Mouse (Mus musculus) embryonic facial prominence, embryonic 10.5 days (tissue): Measurements from ENCODE around the gene Txndc11. TPM values are rescaled to one million over a fixed set of nuclear protein-coding genes. Genes with fewer than 3 reads are reported as not detected.
"Not testable (repeated sequence)": the region's sequence is repeated elsewhere in the genome, so short reads cannot be mapped to it uniquely, and the experiment has no call there.

Source experiments
- DNase-seq: peaks from one replicate; pipeline ENCODE4 v3.0.0-alpha.2; 2017; ENCODE audit warnings: low spot score
- H3K27ac ChIP-seq: fragments of 300-500 bp; sonication (generic); replicated peaks from 2 replicates; pipeline ENCODE4 v1.5.1; 2016; ENCODE audit warnings: mild to moderate bottlenecking
- H3K27me3 ChIP-seq: fragments of 300-500 bp; sonication (generic); replicated peaks from 2 replicates; pipeline ENCODE4 v1.6.1; 2016; ENCODE audit warnings: low read depth, mild to moderate bottlenecking; ENCODE audit not compliant: poor library complexity, severe bottlenecking
- H3K36me3 ChIP-seq: fragments of 300-500 bp; sonication (generic); replicated peaks from 2 replicates; pipeline ENCODE4 v1.6.1; 2016; ENCODE audit warnings: mild to moderate bottlenecking, moderate library complexity
- H3K4me1 ChIP-seq: fragments of 300-500 bp; sonication (generic); 2 replicates; pipeline ENCODE4 v1.6.1; 2016
- H3K4me3 ChIP-seq: fragments of 300-500 bp; sonication (generic); 2 replicates; pipeline ENCODE4 v1.5.1; 2016; ENCODE audit warnings: mild to moderate bottlenecking, moderate library complexity
- H3K9me3 ChIP-seq: fragments of 300-500 bp; sonication (generic); 2 replicates; pipeline ENCODE4 v1.6.1; 2016; ENCODE audit warnings: mild to moderate bottlenecking
- WGBS: fragments of 180-500 bp; shearing (Covaris S2); methylation state at CpG from one replicate; pipeline ENCODE4 v1.1.7; 2016; 5-methylcytosine and 5-hydroxymethylcytosine counted together
- polyA plus RNA-seq: library from polyadenylated mRNA; unstranded; fragments of >200 nt; fragmentation: Nextera tagmentation; extraction: Ambion mirVana; gene quantifications from 2 replicates; pipeline ENCODE4 v1.2.1, GENCODE M21; 2016

Txndc11 gene
- polyA plus RNA-seq, 1 experiment from 2014 or later: 27.9 TPM

DNA sequence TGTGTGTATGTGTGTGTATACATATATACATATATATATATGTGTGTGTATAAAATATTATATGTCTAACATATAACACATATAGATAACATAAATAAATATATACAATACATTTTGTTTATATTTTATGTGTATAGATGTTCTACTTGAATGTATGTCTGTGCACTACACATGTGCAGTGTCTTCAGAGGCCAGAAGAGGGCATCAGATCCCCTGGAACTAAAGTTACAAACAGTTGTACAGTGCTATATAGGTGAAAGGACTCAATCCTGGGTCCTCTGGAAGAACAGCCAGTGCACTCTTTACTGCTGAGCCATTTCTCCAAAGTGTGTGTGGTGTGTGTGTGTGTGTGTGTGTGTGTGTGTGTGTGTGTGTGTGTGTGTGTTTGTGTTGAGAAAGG lies 20.1 kb upstream of the Txndc11 start:
- no peak overlapping the region for H3K27ac ChIP-seq
- H3K36me3 ChIP-seq: peaks cover 88% of the 10 kb centered on the region
- H3K4me3 ChIP-seq: no peak overlapping the region
- no peak for DNase-seq
- peaks cover 3% of the 10 kb centered on the region; the same call in 1 of the 2 replicates for H3K9me3 ChIP-seq
- no peaks in the 10 kb centered on the region for H3K4me1 ChIP-seq
- H3K27me3 ChIP-seq: no peaks in the 10 kb centered on the region

GRCm38 (mm10) chr16:11143706-11144483 lies 9.4 kb upstream of the Txndc11 start:
- not testable (repeated sequence) for DNase-seq

GRCm38 (mm10) chr16:11133476-11134347 lies 738 bp downstream of the Txndc11 start:
- Histone ChIP-seq H3K27me3 (no peaks in the 10 kb centered on the region), H3K27ac (peak overlapping the region; percentile 92), H3K9me3 (no peaks in the 10 kb centered on the region), H3K4me1 (peaks cover 27% of the 10 kb centered on the region), H3K4me3 (peak overlapping the region; percentile 83), H3K36me3 (peaks cover 35% of the 10 kb centered on the region)
- under 1% methylated on average over 34 of the region's 34 CpGs for WGBS
- DNase-seq: no peak

More at GRCm38 (mm10) chr16:11143706-11144483, 9.4 kb upstream of the Txndc11 start:
- not testable (repeated sequence) for H3K9me3 ChIP-seq, H3K4me1 ChIP-seq, H3K27me3 ChIP-seq, H3K4me3 ChIP-seq, H3K27ac ChIP-seq
- 14% methylated on average over 56 of the region's 56 CpGs for WGBS
- H3K36me3 ChIP-seq: peaks cover 85% of the 10 kb centered on the region

- no peak overlapping the region for H3K27ac ChIP-seq
- peaks cover 27% of the 10 kb centered on the region for H3K4me1 ChIP-seq
- no peaks in the 10 kb centered on the region for H3K9me3 ChIP-seq
- 16% methylated on average over 2 of the region's 2 CpGs for WGBS
- H3K27me3 ChIP-seq: no peaks in the 10 kb centered on the region
- no peak for DNase-seq
- H3K36me3 ChIP-seq: peaks cover 34% of the 10 kb centered on the region
- peak overlapping the region; percentile 83 for H3K4me3 ChIP-seq
These were observed 1.6 kb downstream of the Txndc11 start for GRCm38 (mm10) chr16:11132839-11133238.

DNA sequence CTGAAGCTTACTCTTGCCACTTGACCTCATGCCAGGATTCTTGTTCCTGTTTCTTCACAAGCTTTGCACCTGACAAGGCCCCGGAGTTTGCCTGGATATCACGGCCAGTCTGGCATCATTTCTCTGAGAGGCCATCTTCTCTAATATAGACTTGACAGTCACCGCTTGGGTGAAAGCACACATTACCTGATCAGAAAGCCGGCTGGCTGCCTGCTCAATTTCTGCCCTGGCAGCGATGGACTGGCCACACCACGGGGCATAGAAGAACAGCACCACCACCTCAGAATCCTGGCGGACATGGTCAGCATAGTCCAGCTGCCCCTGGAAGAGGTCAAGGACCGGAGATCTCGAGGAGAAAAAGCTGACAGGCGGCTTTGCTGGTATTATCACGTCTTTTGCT lies 6.1 kb downstream of the Txndc11 start:
- 92% methylated on average over 11 of the region's 11 CpGs for WGBS

DNA sequence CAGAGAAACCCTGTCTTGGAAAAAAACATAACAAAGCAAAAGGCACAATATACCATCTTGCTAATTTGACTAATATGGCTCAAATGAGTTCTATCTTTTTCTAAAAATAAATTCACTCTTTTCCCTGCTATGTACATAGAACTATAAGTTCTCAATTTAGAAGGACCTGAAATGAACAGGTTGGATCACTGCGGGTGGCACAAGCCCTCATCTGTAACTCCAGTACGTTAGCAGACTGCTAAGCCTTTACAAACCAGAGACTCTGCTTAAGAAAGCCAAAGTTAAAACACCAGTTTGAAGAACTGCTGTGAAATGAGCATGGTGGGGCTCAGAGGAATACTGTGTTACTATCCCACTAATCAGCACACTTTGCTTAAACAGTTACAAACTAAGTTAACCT lies 9.1 kb downstream of the Txndc11 start:
- no peak for DNase-seq
- no peaks in the 10 kb centered on the region for H3K4me1 ChIP-seq
- H3K36me3 ChIP-seq: peaks cover 76% of the 10 kb centered on the region
- H3K9me3 ChIP-seq: no peaks in the 10 kb centered on the region
- H3K27ac ChIP-seq: no peak overlapping the region
- H3K4me3 ChIP-seq: no peak overlapping the region
- H3K27me3 ChIP-seq: no peaks in the 10 kb centered on the region
- 89% methylated on average over 2 of the region's 2 CpGs for WGBS

More for the DNA sequence above, 6.1 kb downstream of the Txndc11 start:
- Histone ChIP-seq H3K9me3 (no peaks in the 10 kb centered on the region), H3K4me3 (no peak overlapping the region), H3K27ac (no peak overlapping the region), H3K27me3 (no peaks in the 10 kb centered on the region), H3K36me3 (peaks cover 60% of the 10 kb centered on the region), H3K4me1 (peaks cover 15% of the 10 kb centered on the region)
- DNase-seq: no peak

- Histone ChIP-seq H3K27ac (no peak overlapping the region), H3K4me1 (no peaks in the 10 kb centered on the region), H3K4me3 (no peak overlapping the region), H3K36me3 (peaks cover 86% of the 10 kb centered on the region), H3K9me3 (no peaks in the 10 kb centered on the region), H3K27me3 (no peaks in the 10 kb centered on the region)
- WGBS: 91% methylated on average over 1 of the region's 1 CpGs
- DNase-seq: no peak
These were observed 10.3 kb downstream of the Txndc11 start for GRCm38 (mm10) chr16:11124110-11124509.

GRCm38 (mm10) chr16:11122625-11123024 lies 11.8 kb downstream of the Txndc11 start:
- H3K36me3 ChIP-seq: peaks cover 86% of the 10 kb centered on the region
- WGBS: 93% methylated on average over 2 of the region's 2 CpGs
- H3K9me3 ChIP-seq: no peaks in the 10 kb centered on the region
- H3K4me1 ChIP-seq: no peaks in the 10 kb centered on the region
- H3K27me3 ChIP-seq: no peaks in the 10 kb centered on the region
- no peak for DNase-seq
- H3K4me3 ChIP-seq: no peak overlapping the region
- no peak overlapping the region for H3K27ac ChIP-seq

DNA sequence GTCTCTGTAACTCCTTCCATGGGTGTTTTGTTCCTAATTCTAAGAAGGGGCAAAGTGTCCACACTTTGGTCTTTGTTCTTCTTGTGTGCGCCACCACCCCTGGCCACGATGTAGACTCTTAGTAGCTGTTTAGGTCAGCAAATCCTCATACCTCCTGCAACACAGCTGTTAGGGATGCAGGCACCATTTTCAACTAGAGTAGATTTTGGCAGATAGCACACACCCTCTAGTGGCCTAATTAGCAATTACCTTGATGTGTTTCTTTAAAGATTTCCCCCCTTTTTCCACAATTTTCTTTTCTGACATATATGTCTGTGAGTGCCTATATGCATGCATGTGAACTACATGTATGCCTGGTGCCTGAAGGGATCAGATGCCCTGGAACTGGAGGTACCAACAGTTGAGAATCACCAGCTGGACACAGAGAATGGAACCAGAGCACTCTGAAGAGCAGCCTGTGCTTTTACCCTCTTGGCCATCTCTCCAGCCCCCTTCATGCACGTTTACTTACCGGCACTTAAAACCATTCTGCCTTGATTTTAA lies 25.2 kb downstream of the Txndc11 start:
- 79% methylated on average over 4 of the region's 4 CpGs for WGBS
- Histone ChIP-seq H3K27me3 (no peaks in the 10 kb centered on the region), H3K36me3 (peaks cover 47% of the 10 kb centered on the region), H3K4me1 (no peaks in the 10 kb centered on the region), H3K9me3 (no peaks in the 10 kb centered on the region), H3K4me3 (no peak overlapping the region), H3K27ac (no peak overlapping the region)
- DNase-seq: no peak

DNA sequence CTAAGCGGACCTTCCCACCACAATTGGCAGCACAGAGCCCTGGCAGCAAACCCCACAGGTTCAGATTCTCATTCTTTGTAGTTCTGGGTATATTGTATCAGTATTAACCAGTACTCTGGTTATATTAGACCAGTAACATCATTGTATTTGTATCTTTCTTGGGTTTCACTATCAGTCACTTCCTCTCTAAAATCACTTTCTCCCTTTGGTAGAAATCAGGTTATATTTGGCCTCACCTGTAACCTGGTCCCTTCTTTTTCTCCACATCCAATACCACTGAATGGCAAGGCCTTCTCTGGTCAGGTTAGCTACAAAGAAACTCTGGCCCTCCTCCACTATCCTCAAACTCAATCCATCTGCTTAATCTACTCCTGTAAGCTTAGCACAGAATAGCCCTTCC lies 29.5 kb downstream of the Txndc11 start:
- H3K27ac ChIP-seq: no peak overlapping the region
- no peaks in the 10 kb centered on the region for H3K9me3 ChIP-seq
- H3K4me1 ChIP-seq: no peaks in the 10 kb centered on the region
- H3K27me3 ChIP-seq: no peaks in the 10 kb centered on the region
- no peak overlapping the region for H3K4me3 ChIP-seq
- no peak for DNase-seq
- H3K36me3 ChIP-seq: peaks cover 56% of the 10 kb centered on the region
- 76% methylated on average over 1 of the region's 1 CpGs for WGBS

- 89% methylated on average over 3 of the region's 3 CpGs for WGBS
- Histone ChIP-seq H3K9me3 (no peaks in the 10 kb centered on the region), H3K4me1 (no peaks in the 10 kb centered on the region), H3K27me3 (no peaks in the 10 kb centered on the region), H3K4me3 (no peak overlapping the region), H3K27ac (no peak overlapping the region), H3K36me3 (peaks cover 37% of the 10 kb centered on the region)
- no peak for DNase-seq
These were observed 37.1 kb downstream of the Txndc11 start for GRCm38 (mm10) chr16:11097301-11097700.

GRCm38 (mm10) chr16:11093717-11094386 lies 40.6 kb downstream of the Txndc11 start:
- DNase-seq: no peak
- 92% methylated on average over 13 of the region's 13 CpGs for WGBS
- Histone ChIP-seq H3K4me1 (no peaks in the 10 kb centered on the region), H3K27me3 (no peaks in the 10 kb centered on the region), H3K36me3 (peaks cover 54% of the 10 kb centered on the region), H3K27ac (no peak overlapping the region), H3K9me3 (no peaks in the 10 kb centered on the region), H3K4me3 (no peak overlapping the region)
